Mouse (Mus musculus) layer of hippocampus, postnatal 14 days (tissue): ENCODE measurements around the gene Hist1h2ba. TPM values are rescaled to one million over a fixed set of nuclear protein-coding genes. Genes with fewer than 3 reads are reported as not detected.

Source experiments
- DNase-seq, 2 experiments: peaks; one replicate each; pipeline ENCODE4 v3.0.0; 2021 to 2022; ENCODE audit warnings: low spot score in 2 of 2, mixed read lengths in 1 of 2
- long read RNA-seq, 2 experiments: library from polyadenylated mRNA; stranded (forward); transcript quantifications; one replicate each; pipeline ENCODE4 v2.0.0; 2021
- total RNA-seq, 2 experiments: library from RNA; stranded (reverse); gene quantifications; 2 replicates each; pipeline ENCODE4 v1.2.3; 2021

The Hist1h2ba gene
- total RNA-seq: not detected
- long read RNA-seq, experiment 1: 0 reads
- long read RNA-seq, experiment 2: 0 reads

DNA sequence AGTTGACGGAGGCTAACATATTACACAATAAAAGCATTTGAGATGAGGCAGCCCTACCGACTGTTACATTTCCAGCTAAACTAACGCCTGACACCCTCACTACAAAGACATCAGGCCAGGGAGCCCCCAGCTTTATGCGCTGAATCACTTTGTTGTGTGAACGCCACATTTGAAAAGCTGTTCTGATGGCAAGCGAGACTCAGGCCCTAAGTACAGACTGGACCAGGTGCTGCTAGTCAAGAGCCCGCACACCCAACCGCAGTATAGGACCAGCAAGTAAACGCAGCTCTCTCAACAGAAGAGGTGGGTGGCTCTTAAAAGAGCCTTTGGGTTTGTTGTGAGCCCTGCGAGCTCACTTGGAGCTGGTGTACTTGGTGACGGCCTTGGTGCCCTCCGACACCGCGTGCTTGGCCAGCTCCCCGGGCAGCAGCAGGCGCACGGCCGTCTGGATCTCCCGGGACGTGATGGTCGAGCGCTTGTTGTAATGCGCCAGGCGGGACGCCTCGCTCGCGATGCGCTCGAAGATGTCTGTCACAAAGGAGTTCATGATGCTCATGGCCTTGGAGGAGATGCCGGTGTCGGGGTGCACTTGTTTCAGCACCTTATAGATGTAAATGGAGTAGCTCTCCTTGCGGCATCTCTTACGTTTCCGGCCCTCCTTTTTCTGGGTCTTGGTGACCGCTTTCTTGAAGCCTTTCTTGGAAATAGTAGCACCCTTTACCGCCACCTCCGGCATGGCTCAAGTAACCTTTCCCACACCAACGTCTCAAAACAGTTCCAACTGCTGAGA is at the start of gene Hist1h2ba:
Gene Hist1h2ba (minus strand): TSS at position 736 of the 790 bp plus-strand sequence.
- DNase-seq: no peak

DNA sequence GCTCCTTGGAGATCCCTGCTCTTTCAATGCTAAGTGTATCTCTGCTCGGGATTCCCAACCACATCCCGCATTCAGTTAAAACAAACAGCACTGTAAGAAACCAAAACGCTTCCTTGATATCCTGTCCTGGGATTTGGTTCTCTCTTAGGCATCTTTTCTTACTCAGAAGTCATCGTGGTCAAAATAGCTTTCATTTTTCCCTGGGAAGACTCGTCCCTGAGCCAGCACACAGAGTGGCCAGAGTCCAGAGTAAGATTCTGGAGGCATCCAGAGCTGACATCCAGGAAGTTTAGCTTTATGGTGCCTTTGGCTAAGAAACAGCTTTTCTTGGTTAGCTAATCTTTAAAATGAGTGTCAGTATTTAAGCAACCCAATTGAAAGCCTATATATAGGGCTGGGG is 38.3 kb upstream of the Hist1h2ba start:
- DNase-seq: no peak

GRCm38 (mm10) chr13:23971870-23972269 is 37.9 kb upstream of the Hist1h2ba start:
- no peak for DNase-seq

GRCm38 (mm10) chr13:23964909-23965308 is 31.0 kb upstream of the Hist1h2ba start:
- no peak for DNase-seq

GRCm38 (mm10) chr13:23959776-23960175 is 25.8 kb upstream of the Hist1h2ba start:
- no peak for DNase-seq

- DNase-seq: no peak
Observed at GRCm38 (mm10) chr13:23950928-23951327, 17.0 kb upstream of the Hist1h2ba start.

GRCm38 (mm10) chr13:23949484-23950246 is 15.7 kb upstream of the Hist1h2ba start:
- no peak for DNase-seq

DNA sequence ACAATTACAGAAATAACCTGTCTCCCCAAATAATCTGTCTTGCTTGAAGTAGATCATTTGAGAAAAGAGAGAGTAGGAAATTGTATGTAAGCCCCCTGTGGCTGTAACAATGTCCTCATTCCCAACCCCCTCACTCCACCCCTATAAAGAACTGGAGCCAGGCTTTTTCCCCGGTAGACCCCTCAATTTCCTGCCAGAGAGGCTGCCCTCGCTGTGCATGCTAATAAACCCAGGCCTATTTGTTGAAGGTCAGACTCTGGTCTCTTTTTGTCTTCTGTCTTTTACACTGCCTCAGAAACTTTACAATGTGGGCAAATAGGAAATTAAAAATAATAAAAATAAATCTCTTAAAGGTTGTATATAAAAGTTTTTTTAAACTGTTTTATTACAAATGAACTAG is 12.3 kb upstream of the Hist1h2ba start:
- DNase-seq: no peak

GRCm38 (mm10) chr13:23942861-23943260 is 8.9 kb upstream of the Hist1h2ba start:
- DNase-seq: no peak

DNA sequence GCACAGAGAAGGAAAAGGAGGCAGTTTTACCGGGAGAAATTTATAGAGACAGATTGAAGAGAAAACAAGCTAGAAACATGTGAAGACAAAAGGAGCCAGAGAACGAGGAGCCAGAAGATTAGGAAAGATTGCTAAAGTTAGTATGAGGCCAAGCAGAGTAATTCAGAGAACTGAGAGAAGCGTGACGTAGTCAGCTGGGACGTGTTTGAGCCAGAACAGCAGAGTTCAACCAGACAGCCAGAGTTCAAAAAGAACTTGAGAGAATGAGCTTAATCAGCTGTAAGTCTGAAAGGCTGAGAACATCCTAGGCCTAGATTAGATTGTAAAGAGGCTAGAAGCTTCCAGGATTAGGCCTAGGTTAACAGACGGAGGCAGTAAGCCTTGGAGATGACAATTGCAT is 6.3 kb upstream of the Hist1h2ba start:
- DNase-seq: no peak

DNA sequence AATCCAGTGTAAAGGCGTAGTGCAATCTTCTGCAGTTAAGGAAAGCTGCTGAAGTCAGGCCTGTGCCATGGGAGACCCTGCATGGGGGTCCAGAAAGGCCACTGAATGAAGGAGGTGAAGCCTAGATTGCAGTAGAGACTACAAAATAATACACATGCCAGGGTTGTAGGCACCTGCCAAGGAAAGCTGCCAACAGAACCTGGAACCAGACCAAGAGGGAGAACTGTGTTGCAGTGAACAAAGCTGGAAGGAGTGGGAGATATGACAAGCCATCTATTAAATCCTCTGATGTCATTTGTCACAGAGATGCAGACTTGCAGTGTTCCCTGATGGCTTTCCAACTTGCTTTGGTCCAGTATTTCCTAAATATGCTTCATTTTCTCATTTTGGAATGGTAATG is 4.7 kb upstream of the Hist1h2ba start:
- peak; percentile 15 to 26 for DNase-seq

DNA sequence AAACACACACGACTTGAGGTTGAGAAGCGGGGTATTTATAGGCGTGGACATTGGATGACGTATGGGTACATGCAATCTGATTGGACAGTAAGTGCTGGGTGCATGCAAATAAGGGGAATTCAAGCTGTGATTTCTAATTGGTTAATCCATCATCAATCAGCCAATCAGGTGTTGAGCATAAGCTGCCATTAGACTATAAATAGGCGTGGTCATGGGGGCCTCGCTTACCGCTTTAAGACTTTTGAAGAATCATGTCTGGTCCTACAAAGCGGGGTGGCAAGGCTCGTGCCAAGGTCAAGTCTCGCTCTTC is 210 bp upstream of the Hist1h2ba start, which contains the start of gene Hist1h2aa:
Gene Hist1h2aa (plus strand): TSS at position 252 of the 310 bp plus-strand sequence.
- DNase-seq: no peak

- no peak for DNase-seq
Observed at GRCm38 (mm10) chr13:23930904-23931303, 3.1 kb downstream of the Hist1h2ba start.

DNA sequence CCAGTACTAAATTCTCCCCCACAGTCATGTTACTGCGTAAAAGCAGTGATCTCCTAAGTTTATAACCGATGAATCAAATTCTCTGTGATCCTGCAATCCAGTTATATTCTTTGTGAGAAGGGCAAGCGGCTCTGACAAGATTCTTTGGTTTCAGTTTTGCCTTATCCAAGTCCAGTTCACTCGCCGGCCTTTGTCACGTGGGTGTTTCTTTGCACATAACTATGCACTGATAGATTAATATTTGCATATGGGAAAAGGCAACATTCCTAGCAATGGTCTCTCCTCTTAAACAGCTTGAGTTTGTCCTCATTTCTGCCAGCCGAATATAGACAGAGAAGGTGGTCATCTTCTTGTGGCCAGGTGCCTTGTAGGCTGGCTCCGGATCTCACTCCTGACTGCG is 3.5 kb downstream of the Hist1h2ba start:
- DNase-seq: no peak

DNA sequence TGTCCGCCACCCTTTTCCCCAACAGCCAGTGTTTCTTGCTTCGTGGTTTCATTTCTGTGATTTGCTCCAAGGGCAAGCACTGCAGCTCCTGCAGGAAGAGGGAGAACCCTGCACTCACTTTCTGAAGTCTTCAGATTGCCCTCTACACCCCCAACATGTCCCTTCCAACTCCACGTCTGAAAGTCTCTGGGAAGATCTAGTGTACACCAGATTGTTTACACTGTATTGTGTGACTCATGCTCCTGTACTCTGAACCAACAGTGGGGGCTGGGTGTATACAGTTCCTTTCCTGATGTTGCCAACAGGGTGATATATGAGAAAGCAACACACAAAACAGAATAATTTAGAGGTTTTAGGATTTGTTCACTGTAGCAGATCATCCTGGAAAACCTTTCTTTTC is 5.3 kb downstream of the Hist1h2ba start:
- DNase-seq: no peak

GRCm38 (mm10) chr13:23925792-23926191 is 8.2 kb downstream of the Hist1h2ba start:
- DNase-seq: no peak

DNA sequence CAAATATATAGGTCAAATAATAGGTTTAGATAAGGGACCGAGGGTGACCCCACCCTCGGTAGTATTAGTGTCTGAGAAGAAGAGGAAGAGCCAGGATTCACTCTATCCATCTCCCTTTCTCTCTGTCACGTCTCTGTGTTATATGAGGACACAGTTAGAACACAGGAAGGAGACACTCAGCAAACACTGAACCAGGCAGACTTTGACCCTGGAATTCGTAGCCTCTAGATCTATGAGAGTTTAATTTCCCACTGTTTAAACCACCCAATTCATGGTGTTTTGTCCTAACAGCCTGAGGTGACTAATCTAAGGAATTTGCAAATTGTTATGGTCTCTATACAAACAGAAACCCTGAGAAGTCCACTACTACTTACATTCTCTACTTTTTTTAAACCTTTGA is 16.3 kb downstream of the Hist1h2ba start:
- DNase-seq: no peak

GRCm38 (mm10) chr13:23916132-23916531 is 17.8 kb downstream of the Hist1h2ba start:
- no peak for DNase-seq

DNA sequence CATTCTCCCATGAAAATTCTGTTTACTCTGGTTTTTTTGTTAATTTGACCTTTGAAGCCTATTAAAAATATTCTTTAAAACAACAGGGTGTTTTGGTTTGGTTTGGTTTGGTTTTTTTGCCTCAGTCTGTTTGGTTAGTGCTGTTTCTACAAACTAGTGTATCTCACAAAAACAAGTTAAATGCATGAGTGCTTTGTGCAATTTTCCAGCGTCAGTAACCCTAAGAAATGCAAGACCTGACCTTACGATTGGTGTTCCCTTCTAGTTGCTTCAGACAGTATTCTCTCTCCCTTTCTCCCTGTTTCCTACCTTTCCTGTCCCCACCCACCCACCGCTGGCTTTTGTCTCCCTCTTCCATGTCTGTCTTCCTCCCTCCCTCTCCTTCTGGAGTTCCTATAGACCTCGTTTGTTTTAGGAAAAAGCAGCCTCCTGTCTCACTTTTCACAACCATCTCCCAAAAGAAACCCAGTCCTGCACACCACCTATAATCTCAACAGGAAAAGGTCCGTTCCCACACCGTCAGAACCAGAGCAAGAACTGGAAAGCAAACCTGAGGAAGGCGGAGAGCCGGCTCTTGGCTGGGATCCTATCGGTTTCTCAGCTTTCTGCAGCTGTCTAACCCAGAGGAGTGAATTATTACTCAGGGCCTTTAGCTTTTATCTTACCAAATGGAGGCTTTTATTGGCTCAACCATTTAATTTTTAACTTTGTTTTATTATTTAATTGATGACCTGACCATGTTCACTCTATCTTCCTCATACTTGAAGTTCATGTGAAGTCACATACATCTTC is 19.4 kb downstream of the Hist1h2ba start, which contains the start of gene Slc17a4:
Gene Slc17a4 (minus strand): TSS at position 634 of the 792 bp plus-strand sequence.
- no peak for DNase-seq

DNA sequence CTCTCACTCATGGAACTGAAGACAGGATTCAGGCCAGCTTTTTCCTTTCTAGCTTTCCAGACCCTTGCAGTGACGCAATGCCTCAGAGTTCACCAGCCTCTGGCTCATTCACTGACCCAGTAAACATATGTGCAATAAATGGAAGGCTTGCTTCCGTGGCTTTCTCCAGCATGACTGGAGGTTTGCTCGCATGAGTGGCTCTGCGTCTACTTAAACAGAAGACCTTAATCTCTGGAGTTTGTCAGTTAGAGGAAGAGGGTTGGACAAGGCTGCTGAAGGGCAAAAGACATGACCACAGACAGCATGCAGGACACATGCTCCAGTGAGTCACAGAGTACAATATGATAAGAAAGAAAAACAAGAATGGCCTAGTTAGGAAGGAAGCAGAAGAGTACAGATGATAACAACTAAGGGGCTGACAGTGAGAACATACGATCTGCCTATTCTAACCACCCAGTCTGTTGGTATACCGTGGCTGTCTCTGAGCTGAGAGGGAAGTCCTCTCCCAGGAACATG is 20.1 kb downstream of the Hist1h2ba start:
- DNase-seq: no peak

- no peak for DNase-seq
Observed at GRCm38 (mm10) chr13:23911335-23911734, 22.6 kb downstream of the Hist1h2ba start.
